Mouse (Mus musculus): ENCODE measurements around the gene Kbtbd12. TPM values are rescaled to one million over a fixed set of nuclear protein-coding genes. Genes with fewer than 3 reads are reported as not detected.

Kbtbd12 gene
- polyA plus RNA-seq (2015; fragmentation: Nextera tagmentation; extraction: Ambion mirVana) = 0.12 and 1.1 TPM in 2 replicates

DNA sequence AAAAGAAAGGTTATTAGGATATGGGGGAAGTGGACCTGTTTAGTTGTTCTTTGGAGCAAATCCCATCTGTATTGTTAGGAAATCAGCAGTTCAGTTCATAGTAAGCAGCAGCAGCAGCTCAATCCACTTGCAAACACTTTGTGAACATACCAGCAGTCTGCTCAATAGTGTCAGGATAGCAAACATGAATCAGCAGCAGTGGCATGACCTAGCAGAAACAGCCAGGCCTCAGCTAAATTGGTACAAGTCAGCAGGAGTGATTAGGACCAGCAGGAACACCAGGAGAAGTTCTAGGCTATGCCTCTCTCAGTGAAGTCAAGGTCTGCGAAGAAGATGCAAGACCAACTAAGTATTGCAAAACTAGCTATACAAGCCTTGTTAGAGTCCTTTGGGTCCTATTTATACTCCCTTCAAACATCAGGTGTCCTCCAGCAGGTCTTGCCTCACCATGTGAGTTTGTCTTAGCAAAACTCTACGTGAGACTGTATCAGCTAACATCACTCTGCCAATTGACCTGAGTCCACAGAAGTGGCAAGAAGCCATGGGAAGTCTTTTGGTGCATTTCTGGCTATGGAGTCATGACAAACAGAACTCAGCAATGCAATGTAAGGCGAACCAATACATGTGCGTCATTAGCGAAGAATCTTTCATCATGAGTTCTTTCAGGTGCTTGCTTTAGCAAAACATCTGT lies at the start of gene Kbtbd12:
Gene Kbtbd12, minus strand, starts transcription at position 340 of the 691 bp plus-strand sequence.
- H3K9me3 ChIP-seq (replicated peaks; ENCODE audit: control insufficient read depth, low read length, poor library complexity, severe bottlenecking) = no peaks in the 10 kb centered on the region
- H3K36me3 ChIP-seq (ENCODE audit: control insufficient read depth, insufficient read depth, low read length) = no peaks in the 10 kb centered on the region
- 95% methylated on average over 5 of the region's 5 CpGs for WGBS
- H3K27me3 ChIP-seq (ENCODE audit: control insufficient read depth, insufficient read depth, low read depth, low read length) = no peaks in the 10 kb centered on the region
- no peak within 1 kb of the TSS for H3K4me3 ChIP-seq (ENCODE audit: low read depth, low read length)
- no peak within 1 kb of the TSS for H3K27ac ChIP-seq (ENCODE audit: low read length)
- peaks cover 15% of the 10 kb centered on the region for H3K4me1 ChIP-seq (ENCODE audit: control insufficient read depth, insufficient read depth, low read length)
- no peak for ATAC-seq
- no peak within 1 kb of the TSS for H3K4me2 ChIP-seq (ENCODE audit: low read length)
- H3K9ac ChIP-seq (ENCODE audit: low read depth, low read length) = no peak within 1 kb of the TSS

DNA sequence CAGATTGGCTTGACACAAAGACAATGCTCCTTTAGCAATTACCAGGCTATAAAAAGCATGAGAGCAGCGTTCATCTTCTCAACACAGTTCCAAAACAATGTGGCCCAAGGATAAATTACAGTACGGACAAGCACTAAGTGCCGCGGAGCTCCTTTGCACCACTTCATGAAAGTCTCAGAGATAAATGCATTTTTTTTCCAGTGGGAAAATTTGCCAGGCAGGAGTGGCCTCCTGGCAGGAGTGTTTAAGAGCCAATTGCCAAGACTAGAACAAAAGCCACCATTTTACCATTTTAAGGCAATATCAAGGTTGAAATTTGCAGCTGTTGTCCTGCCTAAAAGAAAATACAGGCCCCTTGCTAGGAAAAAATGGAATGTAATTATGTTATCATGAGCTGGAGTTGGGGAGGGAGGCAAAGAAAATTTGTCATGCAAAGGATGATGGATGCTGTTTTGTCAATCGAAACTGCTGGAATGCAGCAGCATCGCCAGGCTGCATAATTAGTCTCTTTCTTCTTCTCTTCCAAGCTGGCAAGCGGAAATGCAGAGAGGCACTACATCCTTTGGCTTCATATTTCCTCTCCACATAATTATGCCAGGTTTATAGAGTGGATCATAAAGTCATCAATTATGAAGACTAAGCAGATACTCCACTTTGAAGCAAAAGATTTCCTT lies 45.8 kb upstream of the Kbtbd12 start:
- H3K27me3 ChIP-seq (ENCODE audit: control insufficient read depth, insufficient read depth, low read depth, low read length) = no peaks in the 10 kb centered on the region
- no peaks in the 10 kb centered on the region for H3K9me3 ChIP-seq (replicated peaks; ENCODE audit: control insufficient read depth, low read length, poor library complexity, severe bottlenecking)
- H3K4me2 ChIP-seq (ENCODE audit: low read length) = no peak overlapping the region
- WGBS = 39% methylated on average over 7 of the region's 7 CpGs
- ATAC-seq = no peak
- no peak overlapping the region for H3K9ac ChIP-seq (ENCODE audit: low read depth, low read length)
- H3K27ac ChIP-seq (ENCODE audit: low read length) = peak overlapping the region; percentile 48; the same call in 1 of the 2 replicates
- no peak overlapping the region for H3K4me3 ChIP-seq (ENCODE audit: low read depth, low read length)
- no peaks in the 10 kb centered on the region for H3K36me3 ChIP-seq (ENCODE audit: control insufficient read depth, insufficient read depth, low read length)
- H3K4me1 ChIP-seq (ENCODE audit: control insufficient read depth, insufficient read depth, low read length) = peaks cover 6% of the 10 kb centered on the region

GRCm38 (mm10) chr6:88681026-88681425 lies 43.3 kb upstream of the Kbtbd12 start:
- no peaks in the 10 kb centered on the region for H3K36me3 ChIP-seq (ENCODE audit: control insufficient read depth, insufficient read depth, low read length)
- H3K27ac ChIP-seq (ENCODE audit: low read length) = no peak overlapping the region
- no peak overlapping the region for H3K4me2 ChIP-seq (ENCODE audit: low read length)
- H3K9ac ChIP-seq (ENCODE audit: low read depth, low read length) = no peak overlapping the region
- no peaks in the 10 kb centered on the region for H3K27me3 ChIP-seq (ENCODE audit: control insufficient read depth, insufficient read depth, low read depth, low read length)
- no peak for ATAC-seq
- WGBS = 77% methylated on average over 3 of the region's 3 CpGs
- no peaks in the 10 kb centered on the region for H3K9me3 ChIP-seq (replicated peaks; ENCODE audit: control insufficient read depth, low read length, poor library complexity, severe bottlenecking)
- H3K4me3 ChIP-seq (ENCODE audit: low read depth, low read length) = no peak overlapping the region
- peaks cover 6% of the 10 kb centered on the region for H3K4me1 ChIP-seq (ENCODE audit: control insufficient read depth, insufficient read depth, low read length)

DNA sequence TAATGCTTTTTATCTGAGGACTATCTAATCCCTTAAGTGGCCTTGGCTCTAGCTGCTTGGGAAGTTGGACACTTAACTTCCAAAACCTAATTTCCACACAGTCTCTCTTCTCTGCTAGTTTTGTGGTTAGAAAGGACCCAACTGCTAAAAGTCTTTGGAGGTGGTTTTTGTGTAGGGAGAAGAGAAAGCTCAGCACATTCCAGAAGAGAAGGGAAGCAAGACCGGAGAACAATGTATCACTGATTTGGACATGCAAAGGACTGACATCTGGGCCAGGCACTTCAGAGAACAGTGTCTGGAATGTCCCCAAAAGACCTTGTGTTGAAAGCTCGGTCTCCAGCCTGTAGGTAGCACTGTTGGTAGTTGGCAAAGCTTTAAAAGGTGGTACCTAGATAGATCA lies 40.0 kb upstream of the Kbtbd12 start:
- Histone ChIP-seq H3K4me1 (ENCODE audit: control insufficient read depth, insufficient read depth, low read length) (no peaks in the 10 kb centered on the region), H3K4me3 (ENCODE audit: low read depth, low read length) (no peak overlapping the region), H3K9me3 (replicated peaks; ENCODE audit: control insufficient read depth, low read length, poor library complexity, severe bottlenecking) (no peaks in the 10 kb centered on the region), H3K36me3 (ENCODE audit: control insufficient read depth, insufficient read depth, low read length) (no peaks in the 10 kb centered on the region), H3K4me2 (ENCODE audit: low read length) (no peak overlapping the region), H3K27ac (ENCODE audit: low read length) (no peak overlapping the region), H3K9ac (ENCODE audit: low read depth, low read length) (no peak overlapping the region), H3K27me3 (ENCODE audit: control insufficient read depth, insufficient read depth, low read depth, low read length) (no peaks in the 10 kb centered on the region)
- no peak for ATAC-seq
- 67% methylated on average over 2 of the region's 2 CpGs for WGBS

DNA sequence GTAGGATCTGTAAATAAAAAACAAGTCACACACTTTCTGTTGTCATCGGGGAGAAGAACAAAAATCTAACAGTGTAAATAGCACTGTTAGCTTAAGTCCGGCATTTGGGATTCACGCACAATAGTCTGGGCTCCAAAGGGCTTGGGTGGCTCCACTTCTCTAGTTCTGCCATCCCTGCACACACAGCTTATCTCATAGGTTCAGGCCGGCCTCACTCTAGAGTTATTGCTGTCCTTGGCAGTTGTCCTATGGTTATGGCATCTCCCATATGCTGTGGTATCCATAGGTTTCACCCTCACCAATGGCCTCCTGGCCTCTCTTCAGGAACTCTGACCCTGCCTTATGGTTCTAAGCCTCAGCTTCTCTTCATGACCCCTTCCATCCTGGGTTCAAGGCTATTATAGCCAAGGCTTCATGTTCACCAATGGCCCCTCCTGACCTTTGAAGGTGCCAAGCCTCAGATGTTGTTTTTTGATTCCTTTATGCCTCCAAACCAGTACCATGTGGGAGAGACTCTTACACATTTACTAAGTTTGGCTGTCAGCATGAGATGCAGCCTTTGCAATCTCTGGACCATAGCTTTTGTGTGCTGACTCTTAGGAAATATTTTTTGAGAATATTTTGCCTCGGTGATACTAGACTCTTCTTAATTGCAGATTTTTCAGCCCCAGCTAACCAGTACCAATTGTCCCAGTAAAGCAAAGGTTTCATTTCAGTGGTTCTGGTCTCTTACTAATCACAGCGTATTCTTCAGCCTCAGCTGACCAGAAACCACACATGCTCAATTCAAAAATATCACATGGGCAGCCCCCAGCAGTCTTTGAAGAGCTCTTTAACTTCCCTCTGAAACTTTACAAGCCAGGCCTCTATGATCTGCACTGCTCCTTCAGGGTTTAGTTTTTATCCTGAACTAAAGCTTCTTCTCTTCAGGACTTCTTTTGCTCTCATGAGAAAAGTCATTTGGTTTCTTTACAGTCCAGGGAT lies 39.3 kb upstream of the Kbtbd12 start:
- H3K4me1 ChIP-seq (ENCODE audit: control insufficient read depth, insufficient read depth, low read length) = no peaks in the 10 kb centered on the region
- no peaks in the 10 kb centered on the region for H3K27me3 ChIP-seq (ENCODE audit: control insufficient read depth, insufficient read depth, low read depth, low read length)
- ATAC-seq = no peak
- H3K9ac ChIP-seq (ENCODE audit: low read depth, low read length) = no peak overlapping the region
- no peak overlapping the region for H3K4me3 ChIP-seq (ENCODE audit: low read depth, low read length)
- no peaks in the 10 kb centered on the region for H3K36me3 ChIP-seq (ENCODE audit: control insufficient read depth, insufficient read depth, low read length)
- no peaks in the 10 kb centered on the region for H3K9me3 ChIP-seq (replicated peaks; ENCODE audit: control insufficient read depth, low read length, poor library complexity, severe bottlenecking)
- no peak overlapping the region for H3K4me2 ChIP-seq (ENCODE audit: low read length)
- 94% methylated on average over 6 of the region's 6 CpGs for WGBS
- H3K27ac ChIP-seq (ENCODE audit: low read length) = no peak overlapping the region

- H3K4me3 ChIP-seq (ENCODE audit: low read depth, low read length) = no peak overlapping the region
- no peaks in the 10 kb centered on the region for H3K4me1 ChIP-seq (ENCODE audit: control insufficient read depth, insufficient read depth, low read length)
- H3K27ac ChIP-seq (ENCODE audit: low read length) = no peak overlapping the region
- no peaks in the 10 kb centered on the region for H3K36me3 ChIP-seq (ENCODE audit: control insufficient read depth, insufficient read depth, low read length)
- no peaks in the 10 kb centered on the region for H3K27me3 ChIP-seq (ENCODE audit: control insufficient read depth, insufficient read depth, low read depth, low read length)
- no peak overlapping the region for H3K9ac ChIP-seq (ENCODE audit: low read depth, low read length)
- no peak overlapping the region for H3K4me2 ChIP-seq (ENCODE audit: low read length)
- 95% methylated on average over 2 of the region's 2 CpGs for WGBS
- no peaks in the 10 kb centered on the region for H3K9me3 ChIP-seq (replicated peaks; ENCODE audit: control insufficient read depth, low read length, poor library complexity, severe bottlenecking)
- no peak for ATAC-seq
These were observed 38.1 kb upstream of the Kbtbd12 start for GRCm38 (mm10) chr6:88675815-88676214.

DNA sequence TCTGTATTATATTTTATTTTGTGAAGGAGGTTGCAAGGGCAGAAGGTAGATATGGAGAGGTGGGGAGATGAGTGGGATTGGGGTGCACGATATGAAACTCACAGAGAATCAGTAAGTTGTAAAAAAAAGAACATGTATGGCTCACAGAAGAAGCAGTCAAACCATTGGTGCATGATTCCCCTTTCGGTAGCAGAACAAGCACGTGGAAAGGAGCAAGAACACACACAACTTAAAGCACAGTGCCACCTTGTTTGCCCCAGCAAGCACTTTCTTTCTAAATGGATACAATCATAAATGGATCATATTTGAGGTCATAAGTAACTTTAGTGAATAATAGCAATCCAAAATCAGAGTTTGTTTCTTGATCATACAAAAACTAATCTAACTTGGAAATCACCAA lies 24.5 kb upstream of the Kbtbd12 start:
- H3K4me1 ChIP-seq (ENCODE audit: control insufficient read depth, insufficient read depth, low read length) = no peaks in the 10 kb centered on the region
- H3K4me3 ChIP-seq (ENCODE audit: low read depth, low read length) = no peak overlapping the region
- no peak overlapping the region for H3K4me2 ChIP-seq (ENCODE audit: low read length)
- H3K27ac ChIP-seq (ENCODE audit: low read length) = no peak overlapping the region
- ATAC-seq = no peak
- no peaks in the 10 kb centered on the region for H3K27me3 ChIP-seq (ENCODE audit: control insufficient read depth, insufficient read depth, low read depth, low read length)
- no peak overlapping the region for H3K9ac ChIP-seq (ENCODE audit: low read depth, low read length)
- WGBS = 88% methylated on average over 3 of the region's 3 CpGs
- H3K9me3 ChIP-seq (replicated peaks; ENCODE audit: control insufficient read depth, low read length, poor library complexity, severe bottlenecking) = no peaks in the 10 kb centered on the region
- no peaks in the 10 kb centered on the region for H3K36me3 ChIP-seq (ENCODE audit: control insufficient read depth, insufficient read depth, low read length)

- Histone ChIP-seq H3K9me3 (replicated peaks; ENCODE audit: control insufficient read depth, low read length, poor library complexity, severe bottlenecking) (no peaks in the 10 kb centered on the region), H3K4me3 (ENCODE audit: low read depth, low read length) (no peak overlapping the region), H3K4me1 (ENCODE audit: control insufficient read depth, insufficient read depth, low read length) (no peaks in the 10 kb centered on the region), H3K9ac (ENCODE audit: low read depth, low read length) (no peak overlapping the region), H3K27ac (ENCODE audit: low read length) (no peak overlapping the region), H3K4me2 (ENCODE audit: low read length) (no peak overlapping the region), H3K27me3 (ENCODE audit: control insufficient read depth, insufficient read depth, low read depth, low read length) (no peaks in the 10 kb centered on the region), H3K36me3 (ENCODE audit: control insufficient read depth, insufficient read depth, low read length) (no peaks in the 10 kb centered on the region)
- WGBS = 87% methylated on average over 2 of the region's 2 CpGs
- ATAC-seq = no peak
These were observed 23.9 kb upstream of the Kbtbd12 start for GRCm38 (mm10) chr6:88661696-88662095.

Measured in midbrain, embryonic 16.5 days (tissue).